Mouse (Mus musculus) thymus, adult 2 months (tissue): ENCODE measurements around the gene Gls. TPM values are rescaled to one million over a fixed set of nuclear protein-coding genes. Genes with fewer than 3 reads are reported as not detected.

Experiments used
- DNase-seq: peaks from one replicate; pipeline ENCODE4 v3.0.0; 2021
- H3K27ac ChIP-seq: fragments of 200-500 bp; 2 replicates; pipeline ENCODE4 v1.5.1; 2012; ENCODE audit warnings: low read length, control low read depth; ENCODE audit not compliant: control insufficient read depth, insufficient read depth
- H3K27me3 ChIP-seq: fragments of 200-500 bp; 2 replicates; pipeline ENCODE4 v1.6.1; 2012; ENCODE audit warnings: mild to moderate bottlenecking, low read length, moderate library complexity, mixed read lengths; ENCODE audit not compliant: control insufficient read depth, insufficient read depth
- H3K36me3 ChIP-seq: fragments of 200-500 bp; 2 replicates; pipeline ENCODE4 v1.6.1; 2012; ENCODE audit warnings: mild to moderate bottlenecking, low read length, moderate library complexity; ENCODE audit not compliant: control insufficient read depth, insufficient read depth
- H3K4me1 ChIP-seq: fragments of 200-500 bp; replicated peaks from 2 replicates; pipeline ENCODE4 v1.6.1; 2012; ENCODE audit warnings: low read length; ENCODE audit not compliant: control insufficient read depth, insufficient read depth
- H3K4me3 ChIP-seq: fragments of 200-500 bp; 2 replicates; pipeline ENCODE4 v1.5.1; 2012; ENCODE audit warnings: mild to moderate bottlenecking, low read length, control low read depth, moderate library complexity; ENCODE audit not compliant: control insufficient read depth, insufficient read depth
- CTCF ChIP-seq: fragments of 200-500 bp; IDR thresholded peaks from 2 replicates; pipeline ENCODE4 v1.5.1; 2012; ENCODE audit warnings: mild to moderate bottlenecking, control low read depth, low read length, moderate library complexity, borderline replicate concordance; ENCODE audit not compliant: control insufficient read depth, poor library complexity, insufficient read depth; ENCODE audit errors: extremely low read depth
- POLR2A ChIP-seq: fragments of 200-500 bp; IDR thresholded peaks from 2 replicates; pipeline ENCODE4 v1.6.1; 2012; ENCODE audit warnings: mild to moderate bottlenecking, low read length, control low read depth, moderate library complexity; ENCODE audit not compliant: control insufficient read depth, poor library complexity, insufficient read depth; ENCODE audit errors: extremely low read depth
- WGBS: fragments of 180-500 bp; shearing (Covaris S2); methylation state at CpG from one replicate; pipeline ENCODE4 v1.1.7; 2018; 5-methylcytosine and 5-hydroxymethylcytosine counted together
- polyA plus RNA-seq: library from polyadenylated mRNA; depleted of rRNA; stranded (reverse); fragments of >200 nt; gene quantifications from 2 replicates; pipeline ENCODE4 v1.2.3, GENCODE M21; 2012

Gene Gls
- polyA plus RNA-seq, 1 experiment: 26.0 TPM

DNA sequence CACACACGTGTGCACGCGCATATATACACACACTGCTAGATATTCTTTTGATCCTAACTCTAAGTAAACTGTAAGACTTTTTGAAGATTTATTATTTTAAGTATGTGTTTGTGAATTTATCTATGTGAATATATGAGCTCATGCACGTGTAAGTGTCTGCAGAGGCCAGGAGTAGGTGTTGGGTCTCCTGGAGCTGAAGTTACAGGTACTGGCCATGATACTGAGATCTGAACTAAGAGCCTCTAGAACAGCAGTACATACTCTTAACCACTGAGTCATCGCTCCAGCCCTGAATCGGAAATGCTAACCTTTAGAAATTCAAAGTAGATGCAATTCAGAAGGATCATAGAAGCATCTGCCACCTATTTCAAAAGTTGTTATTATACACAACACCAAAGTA, 4.9 kb downstream of the Gls start:
- H3K27ac ChIP-seq: no peak overlapping the region
- no peak for DNase-seq
- WGBS: 38% methylated on average over 6 of the region's 6 CpGs
- H3K27me3 ChIP-seq: no peaks in the 10 kb centered on the region
- H3K4me1 ChIP-seq: peaks cover 2% of the 10 kb centered on the region; the same call in 1 of the 2 replicates
- no peaks in the 10 kb centered on the region for H3K36me3 ChIP-seq
- H3K4me3 ChIP-seq: no peak overlapping the region
- TF ChIP-seq POLR2A: no peak
- TF ChIP-seq CTCF: no peak

- Histone ChIP-seq H3K27ac (no peak overlapping the region), H3K4me3 (no peak overlapping the region), H3K27me3 (no peaks in the 10 kb centered on the region), H3K4me1 (peaks cover 2% of the 10 kb centered on the region; the same call in 1 of the 2 replicates), H3K36me3 (no peaks in the 10 kb centered on the region)
- TF ChIP-seq POLR2A (no peak), CTCF (no peak)
- no peak for DNase-seq
These were observed 6.6 kb downstream of the Gls start for GRCm38 (mm10) chr1:52226416-52226815.

GRCm38 (mm10) chr1:52216766-52217165, 16.3 kb downstream of the Gls start:
- Histone ChIP-seq H3K4me1 (no peaks in the 10 kb centered on the region), H3K4me3 (no peak overlapping the region), H3K36me3 (peaks cover 27% of the 10 kb centered on the region), H3K27ac (no peak overlapping the region), H3K27me3 (no peaks in the 10 kb centered on the region)
- no peak for TF ChIP-seq POLR2A
- TF ChIP-seq CTCF: no peak
- no peak for DNase-seq

- TF ChIP-seq CTCF: no peak
- TF ChIP-seq POLR2A: no peak
- whole genome bisulfite sequencing: 98% methylated on average over 2 of the region's 2 CpGs
- Histone ChIP-seq H3K36me3 (peaks cover 4% of the 10 kb centered on the region), H3K27ac (no peak overlapping the region), H3K4me1 (no peaks in the 10 kb centered on the region), H3K4me3 (no peak overlapping the region), H3K27me3 (no peaks in the 10 kb centered on the region)
- DNase-seq: no peak
These were observed 50.0 kb downstream of the Gls start for GRCm38 (mm10) chr1:52182992-52183391.

GRCm38 (mm10) chr1:52181994-52182393, 51.0 kb downstream of the Gls start:
- Histone ChIP-seq H3K4me1 (no peaks in the 10 kb centered on the region), H3K27ac (no peak overlapping the region), H3K27me3 (no peaks in the 10 kb centered on the region), H3K4me3 (no peak overlapping the region), H3K36me3 (no peaks in the 10 kb centered on the region)
- TF ChIP-seq POLR2A (no peak), CTCF (no peak)
- no peak for DNase-seq

DNA sequence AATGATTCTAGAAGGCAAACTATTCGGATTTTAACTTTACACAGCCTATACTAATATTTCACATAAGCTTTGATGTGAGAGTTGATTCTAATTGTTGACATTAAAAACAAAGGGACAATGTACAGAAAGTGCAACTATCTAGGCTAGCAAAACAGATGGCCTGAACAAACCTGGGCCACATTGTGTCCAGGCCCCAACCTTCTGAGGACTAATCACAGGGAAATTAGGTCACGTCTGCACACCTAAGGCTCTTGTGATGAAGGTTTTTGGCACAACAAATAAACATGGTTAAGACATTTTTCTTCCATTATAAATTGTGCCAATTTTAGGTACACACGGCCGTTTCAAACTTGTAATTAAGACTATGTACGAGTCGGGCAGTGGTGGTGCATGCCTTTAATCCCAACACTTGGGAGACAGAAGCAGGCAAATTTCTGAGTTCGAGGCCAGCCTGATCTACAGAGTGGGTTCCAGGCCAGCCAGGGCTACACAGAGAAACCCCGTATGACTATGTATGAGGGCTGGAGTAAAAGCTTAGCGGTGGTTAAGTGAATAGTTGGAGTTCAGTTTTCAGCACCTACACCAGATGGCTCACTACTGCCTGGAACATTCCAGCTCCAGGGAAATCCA, 53.0 kb downstream of the Gls start:
- no peak overlapping the region for H3K4me3 ChIP-seq
- no peaks in the 10 kb centered on the region for H3K27me3 ChIP-seq
- 98% methylated on average over 9 of the region's 9 CpGs for WGBS
- H3K36me3 ChIP-seq: no peaks in the 10 kb centered on the region
- TF ChIP-seq POLR2A: no peak
- no peak for TF ChIP-seq CTCF
- no peak for DNase-seq
- H3K27ac ChIP-seq: no peak overlapping the region
- H3K4me1 ChIP-seq: no peaks in the 10 kb centered on the region

DNA sequence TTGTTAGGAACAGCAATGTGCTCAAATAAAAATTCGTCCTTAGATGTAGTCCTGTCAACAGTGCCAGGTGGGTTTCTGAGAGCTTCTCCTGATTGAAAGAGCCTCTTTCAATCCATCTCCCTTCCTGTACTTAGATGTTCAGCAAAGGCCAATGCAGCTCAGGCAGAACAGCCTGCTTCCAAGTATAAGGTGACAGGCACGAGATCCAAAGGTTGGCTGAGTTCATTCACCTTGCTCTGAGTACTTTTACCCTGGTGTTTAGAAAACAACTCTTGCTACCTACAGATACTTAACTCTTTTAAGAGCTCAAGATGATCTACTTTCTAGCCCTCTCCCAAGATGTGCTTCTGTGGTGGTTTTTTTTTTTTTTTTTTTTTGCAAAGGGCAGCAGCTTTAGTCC, 56.0 kb downstream of the Gls start:
- DNase-seq: no peak
- Histone ChIP-seq H3K4me1 (no peaks in the 10 kb centered on the region), H3K36me3 (no peaks in the 10 kb centered on the region), H3K4me3 (no peak overlapping the region), H3K27me3 (no peaks in the 10 kb centered on the region), H3K27ac (no peak overlapping the region)
- no peak for TF ChIP-seq CTCF
- TF ChIP-seq POLR2A: no peak
- 71% methylated on average over 2 of the region's 2 CpGs for WGBS
